Mouse (Mus musculus): ENCODE data around the gene Slc6a16.

The Slc6a16 gene

DNA sequence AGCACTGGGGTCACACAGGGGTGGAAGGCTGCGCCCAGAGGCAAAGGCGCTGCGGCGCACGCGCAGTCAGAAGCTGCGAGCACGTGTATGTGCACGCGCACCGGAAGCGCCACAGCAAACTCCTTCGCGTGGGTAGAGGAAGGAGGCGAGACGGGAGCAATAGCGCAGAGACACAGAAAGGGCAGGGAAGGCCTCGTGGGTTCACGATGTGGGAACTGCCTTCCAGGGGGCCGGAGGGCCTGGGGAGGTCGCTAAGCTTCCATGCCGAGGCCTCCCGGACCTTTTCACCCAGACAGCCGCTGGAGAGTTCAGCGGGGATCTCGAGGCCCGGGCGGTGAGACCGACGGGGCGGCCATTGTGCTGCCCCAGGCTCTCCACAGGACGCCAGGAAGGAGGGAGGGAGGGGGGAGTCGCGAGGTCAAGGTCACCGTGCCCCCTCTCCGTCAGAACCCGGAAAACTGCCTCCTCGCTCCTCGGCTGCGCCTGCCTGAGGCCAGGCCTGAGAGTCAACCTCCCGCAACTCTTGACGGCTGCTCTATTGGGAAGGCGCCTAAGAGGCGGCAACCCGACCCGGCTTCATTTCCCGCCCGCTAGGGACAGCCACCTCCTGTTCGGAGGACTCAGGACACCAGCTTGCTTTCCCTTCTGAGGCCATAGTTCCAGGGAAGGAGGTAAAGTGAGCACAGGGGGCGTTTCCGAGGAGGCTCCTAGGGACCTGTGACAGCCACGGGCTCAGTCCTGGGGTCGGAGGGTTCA is at the start of gene Slc6a16:
Gene Slc6a16, plus strand, starts transcription at position 453 of the 756 bp plus-strand sequence.
- DNase-seq (ENCODE audit: low spot score) = no peak

DNA sequence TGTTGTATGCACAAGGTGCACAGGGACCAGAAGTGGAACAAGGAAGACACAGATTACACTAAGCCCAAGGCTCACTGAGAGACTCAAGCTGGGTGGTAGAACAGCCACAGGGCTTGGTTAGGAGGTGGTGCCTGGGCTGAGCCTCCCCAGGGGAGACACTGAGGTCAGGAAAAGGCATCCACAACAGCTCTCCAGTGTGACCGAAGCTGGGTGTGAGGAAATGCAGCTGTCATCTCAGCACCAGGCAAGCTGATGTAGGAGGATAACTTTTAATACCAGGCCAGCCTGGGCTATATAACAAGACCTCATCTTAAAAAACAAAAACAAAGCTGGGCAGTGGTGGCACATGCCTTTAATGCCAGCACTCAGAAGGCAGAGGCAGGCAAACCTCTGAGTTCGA is 49.7 kb upstream of the Slc6a16 start:
- no peak for DNase-seq (ENCODE audit: low spot score)

DNA sequence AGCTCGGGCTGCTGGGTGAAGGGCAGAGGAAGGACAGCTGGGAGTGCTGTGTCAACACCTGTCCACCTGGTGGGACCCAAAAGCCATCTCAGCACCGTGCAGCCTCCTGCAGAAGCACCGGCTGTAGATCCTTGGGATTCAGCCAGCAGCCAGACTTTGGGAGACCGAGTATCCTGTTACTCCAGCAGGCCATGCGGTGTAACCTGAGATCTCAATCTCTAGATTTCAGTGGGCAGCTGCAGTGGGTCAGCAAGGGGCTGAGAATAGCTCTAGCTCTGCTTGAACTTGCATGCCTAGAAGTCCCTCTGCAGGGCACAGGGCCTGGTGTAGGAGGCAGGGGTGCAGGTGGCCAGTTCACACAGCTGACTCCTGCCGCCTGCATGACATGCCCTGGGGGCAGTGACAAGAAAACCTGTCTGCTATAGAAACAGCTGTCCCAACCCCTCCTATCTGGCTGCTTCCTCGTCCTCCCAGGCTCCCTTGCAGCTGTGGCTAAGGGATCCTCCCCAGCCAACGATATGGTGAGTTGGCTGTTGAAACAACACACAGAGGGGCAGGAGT is 49.0 kb upstream of the Slc6a16 start:
- no peak for DNase-seq (ENCODE audit: low spot score)

DNA sequence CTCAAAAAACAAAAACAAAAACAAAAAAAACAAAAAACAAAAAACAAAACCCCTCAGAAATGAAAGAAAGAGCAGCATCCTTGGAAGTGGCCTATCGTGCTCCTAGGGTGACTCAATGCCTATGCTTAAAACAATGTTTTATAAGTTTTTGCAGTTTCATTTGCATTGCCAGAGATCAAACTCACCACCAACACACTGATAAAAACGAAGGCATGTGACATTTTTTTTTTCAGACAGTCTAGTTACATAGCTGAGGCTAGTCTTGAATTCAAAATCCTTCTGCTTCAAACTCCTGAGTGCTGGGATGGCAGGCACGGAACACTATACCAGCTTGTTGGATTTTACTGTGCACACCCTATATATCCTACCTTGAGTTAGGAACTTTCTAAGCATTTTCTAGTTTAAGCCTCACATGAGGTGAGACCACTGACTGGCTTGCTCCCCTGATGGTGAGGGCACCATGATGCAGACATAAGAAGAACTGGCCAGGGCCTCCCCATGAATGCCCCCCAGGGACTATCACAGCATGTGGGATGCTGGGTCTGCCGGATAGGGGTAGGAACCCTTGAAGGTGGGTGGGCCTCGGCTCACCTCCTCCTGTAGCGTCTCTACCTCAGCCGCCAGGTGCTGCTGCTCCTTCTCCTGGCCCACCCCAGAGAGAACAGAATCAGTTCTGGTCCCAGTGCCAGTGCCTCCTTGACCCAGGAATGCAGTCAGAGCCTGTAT is 48.1 kb upstream of the Slc6a16 start:
- DNase-seq (ENCODE audit: low spot score) = no peak

DNA sequence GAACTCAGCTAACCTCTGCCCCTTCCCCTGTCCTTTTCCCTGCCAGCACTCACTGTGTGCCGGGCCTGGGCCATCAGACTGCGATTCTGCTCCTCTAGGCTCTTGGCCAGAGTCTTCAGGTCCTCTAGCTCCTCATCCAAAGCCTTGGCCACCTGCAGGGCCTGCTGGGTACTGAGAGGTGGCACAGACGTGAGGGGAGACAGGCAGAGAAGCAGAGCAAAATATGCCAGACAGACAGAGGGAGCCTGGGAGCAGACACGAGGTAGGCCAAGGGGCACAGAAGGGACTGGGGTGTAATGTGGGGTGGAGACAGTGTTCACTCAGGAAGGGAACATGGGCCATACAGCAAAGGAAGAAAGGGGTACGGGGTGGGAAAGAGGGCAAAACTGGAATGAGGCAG is 47.5 kb upstream of the Slc6a16 start:
- DNase-seq (ENCODE audit: low spot score) = no peak

DNA sequence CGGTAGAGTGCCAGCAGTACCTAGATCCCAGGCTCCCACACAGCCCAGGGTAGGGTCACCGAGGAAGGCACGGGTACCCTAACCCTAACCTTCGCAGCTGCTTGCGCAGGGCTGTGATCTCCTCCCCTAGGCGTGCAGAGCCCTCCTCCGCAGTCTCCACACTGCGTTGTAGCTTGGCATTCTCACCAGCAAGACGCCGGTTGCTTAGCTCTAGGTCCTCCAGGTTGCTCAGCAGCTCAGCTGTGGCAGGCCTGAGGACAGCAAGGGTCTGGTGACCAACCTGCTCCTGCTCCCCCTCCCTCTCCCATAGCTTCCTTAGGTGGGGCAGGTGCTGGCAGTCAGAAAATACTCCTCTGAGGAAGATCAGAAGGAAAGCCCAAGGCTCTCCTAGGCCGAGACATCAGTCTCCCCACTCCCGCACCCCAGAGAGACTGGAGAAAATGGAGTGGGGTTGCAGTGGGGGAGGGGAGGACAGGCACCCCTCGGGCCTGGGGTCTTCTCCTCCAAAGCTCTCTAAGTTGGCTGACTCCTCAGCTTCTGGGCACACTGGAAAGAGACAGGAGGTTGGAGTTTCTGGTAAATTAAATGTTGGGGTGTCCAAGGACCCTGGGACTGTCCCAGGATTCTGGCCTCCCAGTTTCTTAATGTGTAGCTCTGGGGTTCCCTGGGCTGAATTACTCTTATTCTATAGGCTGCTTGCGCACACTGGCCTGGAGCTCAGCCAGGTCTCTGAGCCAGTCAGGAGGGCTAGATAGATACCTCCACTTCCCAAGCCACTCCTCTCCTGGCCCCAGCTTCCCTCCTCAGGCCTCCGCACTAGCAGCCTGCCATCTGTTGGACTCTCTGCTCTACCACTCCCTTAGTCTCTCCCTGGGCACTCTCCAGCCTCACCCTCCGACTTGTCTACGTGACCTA is 46.8 kb upstream of the Slc6a16 start:
- no peak for DNase-seq (ENCODE audit: low spot score)

DNA sequence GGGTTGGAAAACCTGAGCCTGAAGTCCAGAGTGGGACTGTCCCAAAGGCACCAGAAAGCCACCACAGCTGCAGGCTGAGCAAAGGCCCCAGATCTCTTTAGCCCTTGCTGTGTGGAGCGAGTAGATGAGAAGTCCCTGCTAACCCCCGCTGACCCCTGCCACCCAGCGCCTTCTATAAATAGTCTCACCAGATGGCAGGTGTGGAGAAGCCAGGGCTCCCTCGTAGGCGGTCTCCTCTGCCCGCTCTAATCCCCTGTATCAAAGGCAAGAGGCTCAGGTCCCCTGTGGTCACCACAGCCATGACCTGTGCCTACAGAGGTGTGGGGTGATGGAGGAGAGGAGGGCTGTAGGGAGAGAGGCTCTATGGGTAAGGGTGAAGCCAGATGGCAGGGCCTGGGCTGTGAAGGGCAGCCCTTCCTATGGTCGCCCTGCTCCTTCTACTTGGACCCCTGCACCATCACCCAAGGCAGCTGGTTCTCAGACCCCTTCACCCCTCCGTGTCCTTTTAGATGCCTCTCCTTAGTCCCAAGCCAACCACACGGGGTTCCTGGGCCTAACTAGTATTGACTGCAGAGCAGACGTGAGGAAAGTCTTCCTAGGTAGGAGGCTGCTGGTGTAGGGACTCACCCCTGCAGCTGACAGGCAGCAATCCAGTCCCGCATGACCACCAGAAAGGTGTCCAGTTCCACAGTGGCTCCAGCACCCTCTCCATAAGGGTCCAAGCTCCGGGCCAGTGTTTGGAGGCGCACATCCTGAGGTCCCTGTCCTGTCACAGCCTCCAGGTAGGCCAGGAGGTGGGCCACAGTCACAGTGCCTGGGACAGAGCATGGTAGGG is 45.3 kb upstream of the Slc6a16 start:
- DNase-seq (ENCODE audit: low spot score) = no peak

DNA sequence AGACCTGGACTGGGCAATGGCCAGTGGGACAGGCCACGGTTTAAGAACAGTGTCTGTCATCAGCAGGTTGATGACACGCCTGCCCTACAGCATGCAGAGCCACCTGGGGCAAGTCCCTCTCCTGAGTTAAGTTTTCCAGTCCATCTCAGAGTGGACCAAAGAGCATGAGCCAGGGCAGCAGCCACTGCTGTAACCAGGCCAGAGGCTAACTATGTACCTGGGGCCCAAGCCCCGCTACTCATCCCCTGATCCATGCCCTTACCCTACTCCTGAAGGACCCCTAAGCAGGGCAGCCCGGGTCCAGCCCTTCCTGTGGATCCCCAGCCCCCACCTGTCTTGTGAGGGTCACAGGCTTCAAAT is 44.7 kb upstream of the Slc6a16 start:
- no peak for DNase-seq (ENCODE audit: low spot score)

DNA sequence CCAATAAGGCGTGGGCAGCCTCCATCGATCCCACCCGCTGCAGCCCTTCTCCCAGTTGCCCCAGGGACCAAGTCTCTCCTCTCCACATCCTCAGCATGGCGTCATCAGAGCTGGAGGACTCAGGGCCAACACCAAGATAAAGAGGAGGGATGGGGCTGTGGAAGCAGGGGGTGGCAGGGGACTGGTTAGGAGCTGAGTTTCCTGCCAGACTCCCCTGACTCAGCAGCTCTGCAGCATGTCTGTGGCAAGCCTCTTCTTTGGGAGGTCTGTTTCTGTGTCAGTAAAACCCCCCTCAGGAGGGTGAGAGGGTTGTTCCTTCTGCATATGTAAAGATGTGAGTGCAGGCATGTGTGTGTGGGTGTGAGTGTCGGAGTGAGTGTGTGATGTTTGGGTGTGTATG is 43.9 kb upstream of the Slc6a16 start:
- DNase-seq (ENCODE audit: low spot score) = no peak

DNA sequence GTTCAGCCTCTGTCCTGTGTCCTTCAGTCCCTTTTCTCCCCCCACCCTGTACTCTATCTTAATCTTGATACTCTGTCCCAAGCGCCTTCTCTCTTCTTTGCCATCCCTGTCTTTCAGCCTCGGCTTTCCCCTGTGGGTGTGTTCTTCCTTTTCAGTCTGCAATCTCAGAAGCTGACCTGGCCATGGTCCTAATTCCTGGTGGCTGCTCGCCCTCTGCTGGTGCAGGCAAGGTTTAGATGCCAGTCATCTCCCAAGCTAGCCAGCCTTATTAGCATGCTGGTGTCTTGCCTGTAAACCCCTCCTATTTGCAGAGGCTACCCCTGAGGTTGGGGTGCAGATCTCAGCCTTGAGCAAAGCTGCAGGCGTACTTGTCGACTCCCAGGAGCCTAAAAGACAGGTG is 42.5 kb upstream of the Slc6a16 start:
- DNase-seq (ENCODE audit: low spot score) = no peak

DNA sequence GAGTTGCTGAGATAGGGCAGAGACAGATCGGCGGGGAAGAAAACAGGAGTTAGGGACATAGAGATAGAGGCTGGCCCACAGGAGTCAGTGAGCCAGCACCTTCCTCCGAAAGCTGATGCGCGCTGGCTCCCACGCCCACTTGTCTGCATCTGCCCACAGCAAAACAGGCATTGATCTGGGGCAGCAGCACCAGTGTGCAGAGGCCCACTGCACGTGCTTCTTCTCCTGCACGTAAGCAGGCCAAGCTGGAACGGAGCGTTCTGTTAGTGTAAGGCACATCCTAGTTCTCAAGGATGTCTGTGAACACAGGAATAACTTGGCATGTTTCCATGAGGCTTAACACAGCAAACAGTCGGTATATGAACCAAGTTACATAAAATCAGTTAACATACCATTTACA is 41.9 kb upstream of the Slc6a16 start:
- DNase-seq (ENCODE audit: low spot score) = no peak

DNA sequence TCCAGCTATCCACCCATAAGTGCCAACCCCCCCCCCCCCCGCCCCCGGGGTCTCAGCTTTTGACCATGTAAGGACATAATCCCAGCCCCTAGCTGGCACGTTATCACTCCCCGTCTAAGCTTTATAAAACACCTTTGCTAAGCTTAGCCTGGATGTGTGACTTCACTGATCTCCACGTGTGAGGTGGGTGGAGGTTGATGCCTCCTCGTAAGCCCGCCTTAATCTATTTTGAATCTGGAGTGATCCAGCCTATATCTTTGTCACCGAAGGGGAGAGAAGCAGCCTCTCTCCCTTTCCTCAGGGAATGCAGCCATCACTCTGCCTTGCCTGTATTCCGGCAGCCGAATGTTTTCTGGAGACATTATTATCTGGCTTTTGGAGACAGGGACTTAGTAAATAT is 38.2 kb upstream of the Slc6a16 start:
- DNase-seq (ENCODE audit: low spot score) = no peak

DNA sequence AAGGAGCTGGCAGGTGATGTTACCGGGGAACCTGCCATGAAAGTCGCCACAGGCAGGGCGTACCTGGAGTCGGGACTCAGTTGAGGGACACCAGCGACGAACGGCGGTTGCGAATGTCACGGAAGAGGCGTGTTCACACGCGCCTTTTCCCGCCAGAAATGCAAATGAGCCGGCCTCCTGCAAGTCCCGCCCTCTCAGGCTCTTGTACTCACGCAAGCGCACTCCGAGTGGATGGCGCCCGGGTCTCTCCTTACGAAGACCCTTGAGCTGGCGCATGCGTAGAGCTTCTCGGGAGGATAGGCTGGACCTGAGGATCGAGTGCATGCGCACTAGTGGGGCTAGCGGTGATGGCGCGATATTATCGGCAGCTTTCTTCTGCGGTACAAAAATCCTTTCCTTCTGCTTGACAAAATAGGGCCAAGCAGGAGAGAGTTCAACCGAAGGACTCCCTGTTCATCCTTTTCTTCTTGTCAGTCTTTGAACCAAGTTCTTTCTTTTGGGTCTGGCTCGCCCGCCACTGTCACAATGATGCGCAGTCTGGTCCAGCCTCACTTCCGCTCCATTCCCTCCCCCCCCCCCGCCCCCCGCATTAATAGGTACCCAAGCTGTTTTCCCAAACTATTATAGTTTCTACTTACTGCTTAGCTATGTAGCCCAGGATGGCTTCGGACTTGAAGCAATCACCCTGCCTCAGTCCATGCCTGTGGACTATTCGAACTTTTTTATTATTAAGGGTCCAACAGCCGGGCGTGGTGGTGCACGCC is 36.3 kb upstream of the Slc6a16 start, which contains the start of gene Ccdc155:
Gene Ccdc155, minus strand, starts transcription at position 513 of the 764 bp plus-strand sequence.
- peak; percentile 73 for DNase-seq (ENCODE audit: low spot score)

DNA sequence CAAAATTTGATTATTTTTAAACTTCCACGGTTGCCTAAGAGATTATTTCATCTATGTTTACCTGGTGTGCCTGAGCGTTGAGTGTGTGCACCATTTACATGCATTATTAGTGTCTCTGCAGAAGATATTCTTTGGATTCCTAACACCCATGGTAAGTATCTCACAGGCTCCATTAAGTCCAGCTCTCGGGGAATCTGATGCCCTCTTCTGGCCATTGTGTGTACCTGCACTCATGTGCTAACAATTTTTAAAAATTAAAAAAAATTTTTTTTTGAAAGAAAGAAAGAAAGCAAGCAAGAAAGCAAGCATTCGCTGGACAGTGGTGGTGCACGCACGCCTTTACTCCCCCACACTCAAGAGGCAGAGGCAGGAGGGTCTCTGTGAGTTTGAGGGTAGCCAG is 32.6 kb upstream of the Slc6a16 start:
- DNase-seq (ENCODE audit: low spot score) = no peak

DNA sequence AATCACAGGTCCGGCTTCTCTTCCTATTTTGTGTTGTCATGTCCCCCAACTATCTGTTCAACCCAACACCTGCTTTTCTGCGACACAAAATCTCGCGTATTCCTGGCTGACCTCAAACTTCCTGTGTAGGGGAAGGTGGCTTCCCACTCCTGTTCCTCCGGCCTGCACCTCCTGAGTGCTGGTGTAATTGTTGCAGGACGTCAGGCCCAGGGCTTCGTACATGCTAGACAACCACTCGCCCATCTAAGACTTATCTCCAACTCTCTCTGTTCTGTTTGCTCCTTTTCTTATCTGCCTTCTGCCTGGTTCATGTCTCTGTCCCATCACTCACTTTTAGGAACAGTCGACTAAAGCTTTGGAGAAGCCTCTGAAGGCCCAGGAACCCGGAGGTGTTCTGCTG is 29.8 kb upstream of the Slc6a16 start:
- DNase-seq (ENCODE audit: low spot score) = no peak

DNA sequence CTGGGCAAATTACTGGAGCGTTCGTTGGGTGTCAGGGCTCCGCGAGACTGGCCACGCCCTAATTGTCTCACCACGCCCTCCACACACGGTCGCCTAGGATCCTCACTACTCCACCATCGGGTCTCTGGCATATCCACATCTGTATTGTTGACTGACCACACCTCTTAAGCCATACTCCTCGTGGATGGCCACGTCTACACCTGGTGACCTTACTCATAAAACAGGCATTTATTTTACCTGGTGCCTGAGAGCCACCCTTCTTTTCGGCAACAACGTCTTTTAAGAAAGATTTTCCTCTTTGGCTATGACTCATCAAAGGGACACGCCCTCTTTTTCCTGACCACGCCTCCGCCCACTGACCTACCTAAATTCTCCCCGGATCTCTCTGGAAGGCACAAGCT is 29.0 kb upstream of the Slc6a16 start, which contains the start of gene Dkkl1:
Gene Dkkl1, minus strand, starts transcription at position 297 of the 401 bp plus-strand sequence.
- DNase-seq (ENCODE audit: low spot score) = peak; percentile 26

DNA sequence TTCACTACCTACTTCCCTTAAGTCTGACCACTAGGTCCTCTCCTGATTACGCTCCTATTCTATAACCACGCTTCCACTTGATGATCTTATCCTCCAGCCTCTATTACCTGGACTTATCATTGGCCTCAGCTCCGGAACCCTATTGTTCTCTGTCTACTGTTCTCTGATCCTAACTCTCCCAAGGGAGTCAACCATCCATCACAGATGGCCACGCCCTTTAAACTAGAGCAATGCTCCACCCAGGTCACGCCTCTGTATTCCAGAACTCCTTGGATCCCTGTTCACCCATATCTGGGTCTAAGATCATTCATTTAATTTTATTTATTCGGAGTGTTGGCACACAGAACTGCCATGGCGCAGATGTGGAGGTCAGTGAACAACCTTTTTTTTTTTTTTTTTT is 28.5 kb upstream of the Slc6a16 start:
- no peak for DNase-seq (ENCODE audit: low spot score)

DNA sequence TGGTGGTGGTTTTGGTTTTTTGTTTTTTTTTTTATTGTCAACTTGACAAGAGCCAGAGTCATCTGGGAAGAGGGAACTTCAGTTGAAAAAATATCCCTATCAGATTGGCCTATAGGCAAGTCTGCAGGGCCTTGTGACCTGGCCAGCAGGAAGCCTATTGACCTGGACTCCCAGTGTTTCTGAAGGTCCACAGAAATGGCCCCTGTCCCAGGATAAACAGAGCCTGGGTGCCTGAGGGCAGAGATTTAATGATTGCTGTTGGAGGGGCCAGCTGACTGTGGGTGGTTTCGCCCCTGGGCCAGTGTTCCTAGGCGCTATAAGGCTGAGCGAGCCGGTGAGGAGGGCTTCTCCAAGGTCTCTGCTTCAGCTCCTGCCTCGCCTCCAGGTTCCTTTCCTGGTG is 27.2 kb upstream of the Slc6a16 start:
- DNase-seq (ENCODE audit: low spot score) = no peak

DNA sequence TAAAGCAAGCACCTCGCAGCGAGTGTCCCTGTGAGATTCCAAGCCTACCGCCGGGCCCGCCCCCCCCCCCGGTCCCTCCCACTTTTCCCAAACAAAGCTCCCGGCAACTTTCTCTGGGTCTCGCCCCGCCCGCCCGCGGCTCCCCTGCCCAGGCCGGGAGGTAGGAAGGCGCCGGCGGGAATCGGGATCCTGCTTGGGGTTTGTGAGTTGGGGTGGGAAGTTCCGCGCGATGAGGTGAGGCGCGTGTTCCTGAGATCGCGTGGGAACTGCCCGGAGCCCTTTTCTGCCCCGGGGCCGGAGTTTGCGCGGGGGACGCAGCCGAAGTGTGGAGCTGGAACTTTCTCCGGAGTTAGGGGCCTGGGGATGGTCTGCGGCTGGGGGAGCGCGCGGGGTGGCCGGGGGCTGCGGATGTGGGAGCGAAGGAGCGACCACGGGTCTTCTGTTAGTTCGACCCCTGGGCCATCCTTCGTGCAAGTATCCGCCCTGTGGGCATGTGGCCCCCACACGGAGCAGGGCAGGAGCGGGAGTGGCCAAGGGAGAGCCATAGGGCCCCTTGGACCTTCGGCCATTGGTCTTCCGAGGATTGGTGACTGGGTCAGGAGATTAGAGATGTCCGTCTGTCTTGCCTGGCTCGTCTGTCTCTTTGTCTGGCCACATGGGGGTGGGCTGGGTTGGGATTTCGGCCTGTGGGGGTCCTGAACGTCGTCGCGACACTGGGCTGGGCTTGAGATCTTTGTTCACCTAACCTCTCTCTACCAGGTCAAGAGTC is 25.0 kb upstream of the Slc6a16 start, which contains the start of gene Tead2:
Gene Tead2, plus strand, starts transcription at position 81 of the 769 bp plus-strand sequence.
- DNase-seq (ENCODE audit: low spot score) = no peak
